Mouse (Mus musculus) kidney, adult 11 months (tissue): ENCODE results near the gene Rec114.

Experiments
- DNase-seq: peaks from one replicate; pipeline ENCODE4 v3.0.0; 2022

Rec114 gene

DNA sequence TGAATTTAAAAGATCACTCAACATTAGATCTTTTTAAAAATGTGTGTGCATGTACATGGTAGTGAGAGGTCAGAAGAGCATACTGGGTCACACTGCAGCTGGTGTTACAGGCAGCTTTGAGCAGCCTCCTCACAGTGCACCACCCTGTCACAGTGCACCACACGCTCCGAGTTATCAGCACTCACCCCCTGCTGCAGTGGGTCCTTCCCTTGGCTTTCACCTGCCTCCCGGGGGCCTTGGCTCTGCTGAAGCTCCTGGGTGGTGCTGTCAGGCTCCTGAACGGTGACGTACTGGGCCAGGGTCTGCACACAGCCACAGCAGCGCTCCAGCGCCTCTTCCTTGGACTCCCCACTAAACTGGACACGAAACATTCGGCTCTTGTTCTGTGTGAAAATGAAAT is 83.8 kb downstream of the Rec114 start:
- DNase-seq: no peak

DNA sequence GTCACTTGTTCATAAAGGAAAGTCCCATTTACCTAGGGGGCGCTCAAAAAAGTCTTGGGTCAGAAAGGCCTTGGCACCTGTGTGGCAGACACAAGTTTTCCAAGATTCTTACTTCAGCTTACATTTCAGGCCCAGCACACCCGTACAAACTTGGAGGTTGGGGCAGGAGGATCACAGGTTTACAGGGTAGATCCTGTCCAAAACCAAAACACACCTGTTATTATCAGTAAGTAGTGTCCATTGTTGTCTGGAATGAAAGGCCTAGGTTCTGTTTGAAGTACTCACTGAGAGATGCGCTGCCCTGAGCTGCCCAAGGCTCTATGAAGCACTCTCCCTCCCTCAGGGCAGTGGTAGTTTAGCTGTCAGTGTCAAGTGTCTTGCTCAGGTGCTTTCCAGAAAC is 84.4 kb downstream of the Rec114 start:
- no peak for DNase-seq

DNA sequence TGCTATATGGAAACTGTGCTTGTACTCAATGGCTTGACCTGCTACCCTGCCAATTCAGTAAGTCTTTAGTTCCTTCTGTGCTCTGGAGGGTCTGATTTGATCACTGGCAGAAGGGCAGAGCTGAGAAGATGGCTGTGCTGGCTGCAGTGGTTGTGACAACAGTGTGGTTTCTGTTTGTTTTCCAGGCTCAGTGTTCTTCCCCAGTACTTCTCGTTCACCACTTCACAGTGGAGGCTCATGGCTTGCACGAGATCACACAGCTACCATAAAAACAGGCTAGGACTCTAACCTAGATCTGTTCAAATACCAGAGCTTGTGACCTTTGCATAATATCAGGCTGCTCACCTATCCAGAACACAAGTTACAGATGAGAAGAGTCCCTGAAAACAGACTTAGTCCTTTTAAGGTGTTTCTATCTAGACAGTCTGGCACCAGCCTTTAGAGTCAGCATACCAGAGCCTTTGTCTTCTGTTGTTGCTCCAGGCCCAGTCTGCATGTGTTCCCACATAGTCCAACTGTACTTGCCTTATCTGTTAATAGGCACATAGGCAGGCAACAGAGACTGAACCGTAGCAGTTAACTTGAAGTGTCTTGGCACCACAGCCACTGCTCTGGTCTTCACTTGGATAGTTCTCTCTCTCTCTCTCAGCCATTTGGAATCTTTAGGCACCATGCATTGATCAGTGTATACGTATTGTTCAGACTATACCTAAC is 85.0 kb downstream of the Rec114 start:
- DNase-seq: no peak

DNA sequence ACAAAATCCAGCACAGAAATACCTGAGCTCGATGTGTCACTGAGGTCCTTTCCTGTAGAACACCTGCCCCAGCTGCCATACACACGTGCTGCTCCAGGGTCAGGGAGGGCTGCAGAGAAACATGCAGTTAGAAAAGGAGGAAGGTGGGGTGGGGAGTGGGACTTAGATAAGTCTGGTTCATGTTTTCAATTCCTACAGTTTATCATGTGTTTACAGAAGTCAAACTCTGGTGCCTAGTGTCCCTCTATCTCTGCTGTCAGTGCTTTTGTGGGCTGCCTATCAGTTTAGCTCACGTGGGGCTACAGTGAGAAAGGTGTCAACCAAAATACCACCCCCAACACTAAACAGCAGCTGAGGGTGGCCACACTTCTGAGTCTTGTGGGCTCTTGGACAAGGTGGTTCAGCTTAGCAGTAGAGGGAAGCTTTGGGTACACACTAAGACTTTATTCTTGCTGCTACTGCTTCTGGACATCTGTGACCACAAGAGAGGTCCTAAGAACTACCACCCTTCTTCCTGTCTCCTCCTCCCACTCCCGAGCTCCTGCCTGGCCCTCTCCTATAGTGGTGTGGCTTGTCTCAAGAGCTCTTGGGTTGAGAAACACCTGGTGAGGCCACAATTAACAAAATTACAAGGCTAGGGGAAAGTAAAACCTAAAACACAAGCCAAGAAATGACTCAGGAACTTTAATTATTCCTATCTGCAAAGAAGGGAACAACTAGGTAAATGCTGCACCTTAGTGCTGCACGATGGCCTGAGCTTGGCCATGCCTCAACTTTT is 85.8 kb downstream of the Rec114 start:
- no peak for DNase-seq

DNA sequence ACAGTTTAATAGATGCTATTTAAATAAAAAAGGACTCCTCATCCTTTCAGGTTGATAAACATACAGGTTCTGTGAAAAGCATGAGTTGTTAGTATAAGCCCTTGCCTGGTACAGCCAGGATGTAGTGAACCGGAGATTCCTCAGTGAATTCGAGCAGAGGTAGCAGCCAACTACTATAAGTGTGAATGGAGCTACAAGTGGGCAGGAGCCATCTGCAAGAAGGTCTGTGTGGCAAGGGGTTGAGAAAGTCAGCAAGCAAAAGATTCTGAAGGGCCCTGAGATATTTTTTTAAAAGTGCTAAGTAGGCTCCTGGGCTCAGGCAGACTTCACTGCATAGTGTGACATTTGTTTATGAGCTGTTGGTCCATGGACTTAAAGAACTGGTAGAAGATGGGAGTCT is 86.9 kb downstream of the Rec114 start:
- no peak for DNase-seq

DNA sequence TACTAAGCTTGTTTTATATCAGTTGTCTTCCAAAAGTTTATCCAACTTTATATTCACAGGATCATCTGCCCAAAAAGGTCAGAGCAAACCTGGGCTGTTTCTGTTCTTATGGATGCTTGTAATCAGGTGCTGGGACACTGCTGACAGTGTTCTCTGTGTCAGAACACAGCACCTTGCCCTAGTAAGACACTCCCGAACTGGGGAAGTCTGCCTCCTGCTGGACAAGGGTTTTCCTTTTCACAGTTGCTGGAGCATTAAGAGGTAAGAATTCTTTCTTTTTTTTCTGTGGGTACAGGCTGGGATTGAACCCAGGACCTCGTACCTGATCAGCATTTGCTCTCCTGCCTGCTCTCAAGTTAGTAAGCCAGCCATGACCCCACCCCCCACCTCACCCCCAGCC is 87.4 kb downstream of the Rec114 start:
- DNase-seq: no peak

DNA sequence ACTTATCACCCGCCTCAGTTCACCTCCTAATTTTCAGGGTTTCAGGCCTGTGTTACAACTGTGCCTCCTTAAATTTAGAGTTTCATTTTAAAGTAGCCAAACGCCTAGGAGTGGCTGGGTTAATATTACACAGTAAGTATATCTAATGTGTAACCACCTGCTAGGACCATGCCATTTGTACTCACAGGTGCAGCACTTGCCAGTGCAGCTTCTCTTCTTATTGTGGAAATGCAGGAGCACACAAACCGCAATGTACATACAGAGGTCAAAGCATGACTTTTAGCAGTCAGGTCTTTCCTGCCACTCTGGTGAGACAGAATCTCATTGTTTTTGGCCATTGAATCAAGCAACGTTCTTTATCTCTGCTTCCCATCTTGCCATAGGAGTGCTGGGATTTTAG is 89.3 kb downstream of the Rec114 start:
- no peak for DNase-seq

DNA sequence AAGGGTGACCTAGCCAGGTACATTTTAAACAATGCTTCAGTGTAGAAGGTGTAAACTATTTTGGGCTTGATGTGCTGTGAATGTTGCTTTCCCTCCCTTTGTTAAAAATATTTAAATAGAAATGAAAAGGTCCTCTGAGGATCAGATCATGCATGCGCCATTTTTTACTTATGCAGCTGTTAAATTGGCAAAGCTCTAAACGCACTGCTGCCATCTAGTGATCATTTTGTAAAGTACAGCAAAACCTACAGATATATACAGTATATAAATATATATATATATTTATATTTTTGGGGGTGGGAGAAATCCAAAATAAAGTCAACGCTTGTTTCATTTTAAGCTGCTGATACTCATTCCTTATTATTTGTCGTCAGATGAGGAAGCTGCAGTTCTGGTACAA is 91.8 kb downstream of the Rec114 start:
- DNase-seq: no peak

DNA sequence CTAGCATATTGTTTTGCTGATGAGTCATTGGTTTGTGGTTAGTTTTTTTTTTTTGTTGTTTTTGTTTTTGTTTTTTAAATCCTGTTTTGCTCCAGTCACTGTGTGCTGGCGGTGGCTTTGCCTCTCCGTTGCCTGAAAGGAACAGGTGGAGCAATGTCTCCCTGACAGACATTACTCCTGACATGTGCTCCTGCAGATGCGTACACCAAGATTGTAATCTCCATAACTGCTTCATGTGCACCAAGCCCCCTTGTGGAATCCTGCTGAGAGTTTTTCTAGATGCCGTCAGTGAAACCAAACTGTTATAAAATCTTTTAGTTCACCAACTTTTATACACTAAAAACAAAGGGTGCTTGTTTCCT is 94.5 kb downstream of the Rec114 start:
- no peak for DNase-seq

DNA sequence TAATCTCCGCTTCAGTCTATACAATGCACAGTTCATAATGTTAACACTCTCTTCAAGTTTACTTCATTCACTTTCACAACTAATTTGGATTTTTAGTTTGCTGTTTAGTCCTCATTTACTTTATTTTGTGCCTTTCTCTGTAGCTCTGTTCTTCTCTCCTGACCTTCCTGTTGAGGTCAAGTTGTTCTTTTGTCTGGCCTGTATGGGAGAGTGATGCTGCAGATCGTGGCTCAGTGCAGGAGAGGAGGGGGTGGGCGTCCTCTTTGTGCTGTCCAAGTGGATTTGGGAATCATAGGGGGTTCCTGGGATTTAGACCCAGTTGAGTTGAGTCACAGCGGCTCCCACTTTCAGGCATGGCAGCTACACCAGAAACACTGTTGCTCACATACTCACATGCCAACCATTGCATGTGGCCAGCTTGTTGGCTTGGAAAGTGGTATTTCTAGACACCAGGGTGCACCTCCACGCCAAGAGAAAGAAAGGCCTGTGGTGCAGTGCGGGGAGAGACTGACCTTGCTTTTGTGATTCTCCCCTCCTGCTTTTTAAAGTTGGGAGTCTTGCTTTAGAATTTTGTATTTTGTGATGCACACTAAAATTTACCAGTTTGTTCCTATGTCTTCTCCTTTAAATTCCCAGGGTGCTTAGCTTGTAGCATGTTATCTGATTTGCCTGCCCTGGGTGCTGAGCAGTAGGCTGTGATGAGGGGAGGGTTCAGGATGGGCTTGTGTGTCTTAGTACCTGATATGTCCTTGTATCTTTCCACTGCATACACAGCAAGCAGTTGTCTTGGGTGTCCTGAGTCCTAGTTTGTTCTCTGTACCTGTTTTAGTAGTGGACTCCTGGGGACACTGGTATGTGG is 95.1 kb downstream of the Rec114 start:
- DNase-seq: no peak

DNA sequence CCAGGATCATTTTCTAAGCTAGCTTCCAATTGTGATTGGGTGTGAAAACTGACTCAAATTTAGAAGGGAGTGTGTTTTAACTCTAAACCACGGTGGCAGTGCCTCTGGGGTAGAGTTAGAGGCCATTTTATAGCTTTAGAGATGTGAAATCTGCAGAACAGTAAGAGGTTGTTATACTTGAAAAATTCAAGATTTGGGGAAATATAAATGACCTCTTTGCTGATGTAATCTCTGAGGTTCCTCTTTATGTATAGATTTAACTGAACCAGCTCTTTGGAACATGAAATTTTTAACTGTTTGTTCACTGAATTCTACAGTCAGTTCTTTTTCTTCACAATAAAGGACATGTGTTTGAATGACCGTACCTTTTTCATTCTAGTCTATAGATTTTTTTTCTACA is 113.3 kb downstream of the Rec114 start:
- no peak for DNase-seq

DNA sequence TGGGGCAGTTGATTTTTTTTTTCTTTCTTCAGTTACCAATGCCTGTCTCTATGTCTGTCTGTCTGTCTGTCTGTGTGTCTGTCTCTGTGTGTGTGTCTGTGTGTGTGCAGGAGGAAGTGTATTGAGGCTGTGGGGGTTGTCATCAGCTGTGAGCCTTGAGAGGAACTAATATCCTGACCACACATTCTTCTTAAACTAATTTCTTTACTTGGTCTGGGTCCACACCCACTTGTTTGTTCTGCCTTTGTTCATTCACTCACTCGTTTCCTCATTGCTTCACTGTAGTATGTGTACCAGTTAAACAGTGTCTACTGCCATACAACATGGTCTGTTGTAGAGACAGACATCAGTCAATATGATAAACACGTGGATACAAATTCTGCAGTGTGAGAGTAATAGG is 116.6 kb downstream of the Rec114 start:
- no peak for DNase-seq

DNA sequence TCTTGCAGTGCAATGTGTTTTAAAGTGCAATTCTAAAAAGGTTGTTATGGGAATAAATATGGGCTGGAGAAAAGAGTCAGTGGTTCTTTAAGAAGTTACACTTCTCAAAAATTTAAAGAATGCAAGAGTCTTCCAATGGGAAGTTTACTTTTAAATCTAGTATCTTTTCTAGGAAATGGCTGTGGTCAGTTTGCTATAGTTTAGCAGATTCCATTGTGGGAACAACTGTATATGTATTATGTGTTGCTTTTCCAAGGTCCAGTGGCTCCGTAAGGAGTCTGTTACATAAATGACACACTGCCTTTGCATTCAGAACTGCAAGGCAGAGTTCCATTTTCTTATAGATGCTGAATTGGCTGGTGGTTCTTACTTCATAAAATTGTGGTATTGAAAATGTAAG is 120.8 kb downstream of the Rec114 start:
- no peak for DNase-seq

DNA sequence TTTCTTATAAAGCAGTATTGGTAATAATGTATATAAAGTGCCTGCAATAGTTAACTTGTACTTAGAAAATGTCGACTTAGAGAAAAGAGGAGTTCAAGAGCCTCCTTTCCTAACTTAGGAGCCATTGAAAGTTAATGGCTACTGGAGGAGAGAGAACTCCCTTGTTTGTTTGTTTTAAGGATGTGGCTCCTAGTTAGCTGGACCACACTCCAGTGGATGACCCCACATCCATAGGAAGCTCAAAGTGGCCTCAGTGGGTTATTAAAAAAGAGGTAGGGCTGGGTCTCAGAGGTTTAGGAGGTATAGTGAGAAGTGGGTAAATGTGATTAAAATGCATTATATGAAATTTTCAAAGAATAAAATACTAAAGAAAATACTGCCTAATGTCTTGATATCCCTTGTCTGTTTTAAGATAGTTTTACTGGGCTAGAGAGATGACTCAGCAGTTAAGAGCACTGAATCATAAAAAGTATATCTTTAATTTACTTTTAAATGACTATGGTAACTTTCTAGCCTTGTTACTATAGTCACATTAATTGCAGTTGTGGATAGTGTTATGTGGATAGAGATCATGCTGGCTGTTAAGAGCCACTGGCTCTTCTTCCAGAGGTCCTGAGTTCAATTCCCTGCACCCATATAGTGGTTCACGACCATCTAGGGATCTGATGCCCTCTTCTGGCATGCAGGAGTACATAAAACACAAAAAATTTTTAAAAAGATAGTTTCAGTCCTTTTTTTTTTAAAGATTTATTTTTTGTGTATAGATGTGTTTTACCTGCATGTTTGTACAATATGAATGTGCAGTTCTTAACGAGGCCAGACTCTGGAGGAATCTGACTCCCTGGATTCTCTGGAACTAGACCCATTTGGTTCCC is 128.5 kb downstream of the Rec114 start:
- no peak for DNase-seq

DNA sequence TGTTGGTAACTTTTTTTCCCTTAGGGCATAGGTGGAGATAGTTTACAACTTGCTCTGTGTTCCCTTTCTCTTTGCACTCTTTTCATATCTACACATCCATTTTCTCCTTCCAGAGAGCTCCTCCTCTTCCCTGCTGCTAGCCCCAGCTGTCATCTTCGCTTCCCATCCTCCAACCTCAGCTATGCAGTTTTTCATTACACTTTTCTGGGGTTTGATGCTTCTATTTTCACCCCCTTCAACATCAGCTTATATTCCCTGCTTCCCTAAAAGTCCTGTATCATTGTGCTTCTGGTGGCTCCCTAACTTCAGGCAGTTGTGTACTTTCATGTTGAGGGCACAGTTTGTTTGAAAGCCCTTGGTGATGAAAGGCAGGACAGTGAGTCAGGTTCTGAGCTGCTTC is 130.0 kb downstream of the Rec114 start:
- no peak for DNase-seq
